Mouse (Mus musculus): ENCODE data around the gene Adamts8. TPM values are rescaled to one million over a fixed set of nuclear protein-coding genes. Genes with fewer than 3 reads are reported as not detected.

Gene Adamts8
- total and polyA plus RNA-seq, 3 experiments = not detected

DNA sequence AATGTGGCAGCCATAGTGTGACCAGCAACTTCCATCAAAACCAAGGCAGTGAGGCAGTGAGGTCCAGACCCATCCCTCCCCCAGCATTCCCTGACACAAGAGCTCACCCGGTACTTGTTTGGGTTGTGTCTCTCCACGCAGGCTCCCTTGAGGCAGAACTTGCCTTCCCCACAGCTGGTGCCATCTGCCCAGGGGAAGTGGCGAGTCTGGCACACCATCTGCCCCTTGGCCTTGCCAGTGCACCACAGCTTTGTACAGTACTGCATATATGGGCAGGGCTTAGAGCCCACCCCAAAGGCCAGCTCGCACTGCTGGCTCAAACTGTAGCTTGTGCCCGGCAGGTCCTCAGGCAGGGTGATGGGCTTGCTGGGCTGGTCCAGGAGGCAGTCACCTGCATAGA is 31.9 kb upstream of the Adamts8 start:
- Histone ChIP-seq H3K9me3 (replicated peaks; ENCODE audit: low read length) (no peaks in the 10 kb centered on the region), H3K9ac (ENCODE audit: insufficient read depth, low read depth) (no peak overlapping the region), H3K27ac (ENCODE audit: insufficient read depth, low read depth) (no peak overlapping the region), H3K4me3 (replicated peaks in 1 of 3; ENCODE audit: low read depth in 2 of 3, low read length in 2 of 3, poor library complexity in 1 of 3) (no peak overlapping the region), H3K36me3 (replicated peaks in 1 of 2; ENCODE audit: control insufficient read depth in 1 of 2, insufficient read depth in 1 of 2, low read length in 1 of 2) (no peaks in the 10 kb centered on the region), H3K4me1 (ENCODE audit: control insufficient read depth in 1 of 2, insufficient read depth in 2 of 2) (peaks cover 0 to 3% of the 10 kb centered on the region in 2 experiments; a peak in 2 of 4 replicates), H3K79me2 (replicated peaks; ENCODE audit: control insufficient read depth, extremely low read depth, insufficient read depth, poor library complexity, severe bottlenecking) (no peaks in the 10 kb centered on the region), H3K27me3 (replicated peaks) (no peaks in the 10 kb centered on the region), H3K4me2 (ENCODE audit: insufficient read depth, low read depth, poor library complexity, severe bottlenecking) (no peak overlapping the region)
- dilution Hi-C loops (cut with MboI; ENCODE audit: extremely low pct_ligation_motif_present, extremely low pct_unique_long_range_greater_than_20kb, low sequenced_read_pairs) (no loop called here), in situ Hi-C loops (cut with MboI; ENCODE audit: low pct_ligation_motif_present, low pct_unique_long_range_greater_than_20kb, low sequenced_read_pairs) (loop anchor here (10.0 kb wide), 1 partner anchor 426 kb away; no protein-coding TSS in a partner anchor)
- no peak for TF ChIP-seq MAX (IDR thresholded peaks at IDR 0.05; ENCODE audit: low read length)
- TF ChIP-seq KAT2A (IDR thresholded peaks at IDR 0.05; ENCODE audit: insufficient replicate concordance, low read length) = no peak
- no peak for TF ChIP-seq UBTF (IDR thresholded peaks at IDR 0.05; ENCODE audit: low read depth, low read length)
- no peak for TF ChIP-seq JUND (conservative IDR thresholded peaks at IDR 0.05; ENCODE audit: low read depth, low read length)
- TF ChIP-seq GABPA (IDR thresholded peaks at IDR 0.05; ENCODE audit: insufficient replicate concordance, low read depth, low read length) = no peak
- TF ChIP-seq JUN (IDR thresholded peaks at IDR 0.05; ENCODE audit: insufficient read depth, low read depth, low read length) = no peak
- TF ChIP-seq SMC3 (IDR thresholded peaks at IDR 0.05; ENCODE audit: low read depth, low read length) = no peak
- DNase-seq (ENCODE audit: extremely low read depth) = no peak

- no peaks in the 10 kb centered on the region for H3K79me2 ChIP-seq (replicated peaks; ENCODE audit: control insufficient read depth, extremely low read depth, insufficient read depth, poor library complexity, severe bottlenecking)
- peaks cover 0 to 3% of the 10 kb centered on the region in 2 experiments; a peak in 2 of 4 replicates for H3K4me1 ChIP-seq (ENCODE audit: control insufficient read depth in 1 of 2, insufficient read depth in 2 of 2)
- dilution Hi-C loops (cut with MboI; ENCODE audit: extremely low pct_ligation_motif_present, extremely low pct_unique_long_range_greater_than_20kb, low sequenced_read_pairs) = no loop called here
- in situ Hi-C loops (cut with MboI; ENCODE audit: low pct_ligation_motif_present, low pct_unique_long_range_greater_than_20kb, low sequenced_read_pairs) = loop anchor here (10.0 kb wide), 1 partner anchor 427 kb away; no protein-coding TSS in a partner anchor
- no peaks in the 10 kb centered on the region for H3K36me3 ChIP-seq (replicated peaks in 1 of 2; ENCODE audit: control insufficient read depth in 1 of 2, insufficient read depth in 1 of 2, low read length in 1 of 2)
- TF ChIP-seq USF2 (conservative IDR thresholded peaks at IDR 0.05; ENCODE audit: low read depth, low read length) (no peak), POLR2A (IDR thresholded peaks at IDR 0.05; ENCODE audit: low read depth, low read length) (no peak), TCF12 (IDR thresholded peaks at IDR 0.05; ENCODE audit: low read depth, low read length) (no peak), EP300 (IDR thresholded peaks at IDR 0.05; ENCODE audit: low read length) (no peak), ELF1 (IDR thresholded peaks at IDR 0.05; ENCODE audit: low read depth, low read length) (no peak), MYC (IDR thresholded peaks at IDR 0.05; ENCODE audit: low read depth, low read length) (no peak), KAT2A (IDR thresholded peaks at IDR 0.05; ENCODE audit: insufficient replicate concordance, low read length) (no peak), CHD1 (IDR thresholded peaks at IDR 0.05; ENCODE audit: low read depth, low read length) (no peak), RCOR1 (conservative IDR thresholded peaks at IDR 0.05; ENCODE audit: low read depth, low read length) (no peak), ZNF384 (IDR thresholded peaks at IDR 0.05; ENCODE audit: low read depth, low read length) (no peak), RAD21 (IDR thresholded peaks at IDR 0.05; ENCODE audit: low read depth, low read length) (no peak), JUND (conservative IDR thresholded peaks at IDR 0.05; ENCODE audit: low read depth, low read length) (no peak), MXI1 (IDR thresholded peaks at IDR 0.05; ENCODE audit: low read depth, low read length) (no peak), IRF4 (IDR thresholded peaks at IDR 0.05; ENCODE audit: low read depth, low read length) (no peak), SMC3 (IDR thresholded peaks at IDR 0.05; ENCODE audit: low read depth, low read length) (no peak), TBP (conservative IDR thresholded peaks at IDR 0.05; ENCODE audit: low read depth, low read length) (no peak), ZMIZ1 (IDR thresholded peaks at IDR 0.05; ENCODE audit: low read depth, low read length) (no peak), NRF1 (IDR thresholded peaks at IDR 0.05; ENCODE audit: low read depth, low read length) (no peak), USF1 (IDR thresholded peaks at IDR 0.05; ENCODE audit: low read depth, low read length) (no peak)
- H3K9ac ChIP-seq (ENCODE audit: insufficient read depth, low read depth) = no peak overlapping the region
- no peak overlapping the region for H3K4me2 ChIP-seq (ENCODE audit: insufficient read depth, low read depth, poor library complexity, severe bottlenecking)
- H3K27ac ChIP-seq (ENCODE audit: insufficient read depth, low read depth) = no peak overlapping the region
- H3K4me3 ChIP-seq (replicated peaks in 1 of 3; ENCODE audit: low read depth in 2 of 3, low read length in 2 of 3, poor library complexity in 1 of 3) = no peak overlapping the region
- H3K9me3 ChIP-seq (replicated peaks; ENCODE audit: low read length) = no peaks in the 10 kb centered on the region
- no peak for DNase-seq (ENCODE audit: extremely low read depth)
- no peaks in the 10 kb centered on the region for H3K27me3 ChIP-seq (replicated peaks)
Observed at GRCm38 (mm10) chr9:30912161-30912560, 30.2 kb upstream of the Adamts8 start.
